Mouse (Mus musculus): ENCODE results near the gene Gm44973. TPM values are rescaled to one million over a fixed set of nuclear protein-coding genes. Genes with fewer than 3 reads are reported as not detected.

Gene Gm44973
- total RNA-seq, 2 experiments from 2014 or later = not detected

DNA sequence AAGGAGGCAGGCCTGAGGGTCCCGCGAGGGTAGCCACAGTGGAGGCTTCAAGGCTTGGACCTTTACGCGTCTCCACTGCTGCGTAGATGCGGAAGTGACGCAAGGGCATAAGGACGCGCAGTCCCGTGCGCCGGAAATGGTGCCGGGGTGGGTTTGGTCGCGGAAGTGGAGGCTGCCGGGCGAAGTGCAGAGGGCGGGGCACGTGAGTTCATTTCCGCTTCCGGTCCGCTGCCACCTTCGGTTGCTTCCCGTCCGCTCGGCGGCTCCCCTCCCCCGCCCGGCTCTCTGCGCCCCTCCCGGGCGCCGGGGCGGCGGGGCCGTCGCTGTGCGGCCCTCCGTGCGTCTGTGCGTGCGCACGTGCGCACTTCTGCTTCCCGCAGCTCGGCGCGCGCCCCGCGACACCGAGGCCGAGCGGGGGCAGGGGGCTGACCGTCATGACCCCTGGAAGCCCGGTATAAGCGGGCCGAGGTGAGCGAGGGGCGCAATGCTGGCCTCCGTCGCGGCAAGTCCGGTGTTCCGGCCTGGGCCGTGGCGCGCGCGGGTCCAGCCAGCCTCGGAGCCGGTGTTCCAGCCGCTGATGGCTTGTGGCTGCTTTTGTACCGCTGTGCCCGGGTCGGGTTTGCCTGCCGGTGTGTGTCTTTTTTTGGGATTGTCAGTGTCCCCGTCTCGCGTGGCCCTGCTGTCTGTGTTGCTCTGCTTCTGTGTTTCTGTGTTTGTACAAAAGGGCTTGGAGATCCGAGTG, 64.9 kb downstream of the Gm44973 start, which contains the start of gene Epn1:
Gene Epn1 (plus strand): TSS at position 226 of the 742 bp plus-strand sequence.
- peak; percentile 94 to 95 for DNase-seq (ENCODE audit: low spot score in 2 of 2)

- no peak for DNase-seq (ENCODE audit: low spot score in 2 of 2)
Observed at GRCm38 (mm10) chr7:5080815-5081214, 65.5 kb downstream of the Gm44973 start.

DNA sequence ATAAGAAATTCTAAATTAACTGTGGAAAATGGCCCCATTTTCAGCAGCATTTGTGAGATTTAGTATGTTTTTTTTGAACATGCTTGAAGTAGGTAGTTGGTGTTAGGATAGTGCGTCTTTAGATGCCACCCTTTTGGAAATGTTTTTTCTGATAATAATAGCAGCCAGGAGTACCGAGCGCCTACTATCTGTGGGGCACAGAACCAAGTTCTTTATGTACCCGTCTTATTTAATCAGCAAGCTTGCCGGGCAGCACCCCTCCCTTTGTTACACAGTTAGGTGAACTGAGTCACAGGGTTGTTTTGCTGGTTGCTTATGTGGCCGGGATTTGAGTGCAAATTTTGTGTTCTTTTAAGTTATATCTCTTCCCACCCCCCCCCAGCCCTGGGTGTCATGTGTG, 65.9 kb downstream of the Gm44973 start:
- DNase-seq (ENCODE audit: low spot score in 2 of 2) = no peak

GRCm38 (mm10) chr7:5081939-5082338, 66.6 kb downstream of the Gm44973 start:
- no peak for DNase-seq (ENCODE audit: low spot score in 2 of 2)

Other genes with a start within 250 kb of the Gm44973 start
- gene Fam71e2, start 244.2 kb upstream of the Gm44973 start, total RNA-seq (2021) = not detected
- under 1 TPM; 0.17 to 0.51 TPM for gene Il11, start 232.6 kb upstream of the Gm44973 start, total RNA-seq (2021)
- not detected for gene Tmem190, start 232.6 kb upstream of the Gm44973 start, total RNA-seq (2021)
- gene Tmem238, start 225.8 kb upstream of the Gm44973 start, total RNA-seq (2021) = 10 to 100 TPM in 1 of 2 experiments, 1 to 10 TPM in 1; 6.5 to 12.1 TPM
- 100 to 1,000 TPM; 849 to 923 TPM for gene Rpl28, start 222.6 kb upstream of the Gm44973 start, total RNA-seq (2021)
- 100 to 1,000 TPM; 119 to 128 TPM for gene Ube2s, start 202.9 kb upstream of the Gm44973 start, total RNA-seq (2021)
- gene Shisa7, start 170.8 kb upstream of the Gm44973 start, total RNA-seq (2021) = 1 to 10 TPM; 2.1 to 2.4 TPM
- 10 to 100 TPM in 1 of 2 experiments, 1 to 10 TPM in 1; 9.6 to 18.3 TPM for gene Isoc2b, start 145.2 kb upstream of the Gm44973 start, total RNA-seq (2021)
- 10 to 100 TPM; 32.7 to 38.0 TPM for gene Isoc2a, start 138.3 kb upstream of the Gm44973 start, total RNA-seq (2021)
- gene Gm36210, start 109.0 kb upstream of the Gm44973 start, total RNA-seq (2021) = not detected
- gene Zfp628, start 100.3 kb upstream of the Gm44973 start, total RNA-seq (2021) = 10 to 100 TPM; 13.9 to 17.2 TPM
- 10 to 100 TPM in 1 of 2 experiments, 1 to 10 TPM in 1; 9.8 to 11.6 TPM for gene Nat14, start 93.5 kb upstream of the Gm44973 start, total RNA-seq (2021)
- 1 to 10 TPM; 2.2 to 2.5 TPM for gene Ssc5d, start 89.7 kb upstream of the Gm44973 start, total RNA-seq (2021)
- gene Sbk2, start 51.1 kb upstream of the Gm44973 start, total RNA-seq (2021) = 1 to 10 TPM in 1 of 2 experiments, under 1 TPM in 1; 0.96 to 2.5 TPM
- under 1 TPM; 0.13 to 0.22 TPM for gene Sbk3, start 44.3 kb upstream of the Gm44973 start, total RNA-seq (2021)
- gene Zfp579, start 19.3 kb upstream of the Gm44973 start, total RNA-seq (2021) = 10 to 100 TPM; 15.9 to 25.4 TPM
- gene Zfp524, start 1.1 kb upstream of the Gm44973 start, total RNA-seq (2021) = 10 to 100 TPM; 10.2 to 11.5 TPM
- 10 to 100 TPM; 21.7 to 22.5 TPM for gene Fiz1, start 799 bp upstream of the Gm44973 start, total RNA-seq (2021)
- 10 to 100 TPM; 24.4 to 24.5 TPM for gene Zfp865, start 4.9 kb downstream of the Gm44973 start, total RNA-seq (2021)
- 1 to 10 TPM; 1.5 to 2.6 TPM for gene Ccdc106, start 5.1 kb downstream of the Gm44973 start, total RNA-seq (2021)
- gene 4632433K11Rik, start 18.6 kb downstream of the Gm44973 start, total RNA-seq (2021) = not detected
- gene Zfp784, start 22.9 kb downstream of the Gm44973 start, total RNA-seq (2021) = 1 to 10 TPM; 3.4 to 4.1 TPM
- 1 to 10 TPM; 5.1 to 5.7 TPM for gene Zfp580, start 36.0 kb downstream of the Gm44973 start, total RNA-seq (2021)
- 100 to 1,000 TPM; 145 to 156 TPM for gene U2af2, start 46.6 kb downstream of the Gm44973 start, total RNA-seq (2021)
- gene Epn1, start 64.7 kb downstream of the Gm44973 start, total RNA-seq (2021) = 100 to 1,000 TPM; 140 to 142 TPM
- gene Rfpl4, start 101.5 kb downstream of the Gm44973 start, total RNA-seq (2021) = under 1 TPM in 1 of 2 experiments, not detected in 1; 0.22 TPM
- gene Rasl2-9, start 110.5 kb downstream of the Gm44973 start, total RNA-seq (2021) = 1 to 10 TPM; 1.5 to 2.0 TPM
- not detected for gene Vmn1r55, start 134.2 kb downstream of the Gm44973 start, total RNA-seq (2021)
- not detected for gene Vmn1r56, start 181.3 kb downstream of the Gm44973 start, total RNA-seq (2021)
- gene Vmn1r57, start 203.0 kb downstream of the Gm44973 start, total RNA-seq (2021) = not detected